Mouse (Mus musculus): ENCODE data around the gene Scin.
A peak's percentile ranks its signal among the peaks of the same experiment; 100 is the strongest.

The Scin gene

DNA sequence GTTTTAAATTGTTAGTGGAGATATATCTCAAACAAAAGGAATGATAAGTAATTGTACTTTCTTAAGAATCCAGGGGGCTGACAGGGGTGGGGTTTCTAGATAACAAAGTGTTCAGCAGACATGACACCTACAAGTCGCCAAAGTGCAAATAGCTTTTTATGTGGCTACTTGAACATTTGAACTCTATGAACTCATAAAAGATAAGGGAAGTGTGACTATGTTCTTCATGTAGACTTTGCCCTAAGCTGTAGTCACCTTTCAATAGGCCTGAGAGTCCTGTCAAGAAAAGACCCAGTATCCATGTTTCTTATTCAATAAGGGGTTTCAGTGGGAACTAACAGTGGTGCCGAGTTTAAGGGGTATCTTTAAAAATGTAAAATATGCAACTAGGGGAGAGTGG is 110.1 kb downstream of the Scin start:
- DNase-seq, result no peak

DNA sequence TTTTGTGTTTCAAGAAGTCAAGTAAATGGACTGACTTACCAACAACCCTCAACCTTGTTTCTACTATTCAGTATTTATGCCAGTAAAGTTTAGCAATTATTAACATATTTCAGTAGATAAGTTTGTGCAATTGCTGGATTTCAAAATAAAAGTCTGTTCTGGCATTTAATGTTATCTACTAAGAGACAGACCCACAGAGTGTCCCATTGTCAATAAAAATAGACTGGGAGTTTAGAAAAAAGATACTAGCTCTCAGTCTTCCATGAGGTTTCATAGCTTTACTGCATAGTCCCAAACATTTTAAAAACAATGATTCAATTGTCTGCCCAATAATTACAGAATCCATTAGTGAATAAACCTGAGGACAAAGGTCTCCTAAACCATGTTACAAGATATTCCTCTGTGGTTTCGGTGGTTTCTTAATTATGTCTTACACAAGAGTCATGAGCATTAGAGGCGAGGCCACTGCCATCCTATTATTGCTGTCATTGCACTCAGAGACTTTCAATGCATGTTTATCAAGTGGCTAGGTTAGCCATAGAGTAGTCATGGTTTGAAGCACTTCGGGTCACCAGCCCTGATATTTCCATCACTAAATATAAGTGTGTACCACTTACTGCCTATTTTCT is 110.9 kb downstream of the Scin start:
- DNase-seq, result no peak

DNA sequence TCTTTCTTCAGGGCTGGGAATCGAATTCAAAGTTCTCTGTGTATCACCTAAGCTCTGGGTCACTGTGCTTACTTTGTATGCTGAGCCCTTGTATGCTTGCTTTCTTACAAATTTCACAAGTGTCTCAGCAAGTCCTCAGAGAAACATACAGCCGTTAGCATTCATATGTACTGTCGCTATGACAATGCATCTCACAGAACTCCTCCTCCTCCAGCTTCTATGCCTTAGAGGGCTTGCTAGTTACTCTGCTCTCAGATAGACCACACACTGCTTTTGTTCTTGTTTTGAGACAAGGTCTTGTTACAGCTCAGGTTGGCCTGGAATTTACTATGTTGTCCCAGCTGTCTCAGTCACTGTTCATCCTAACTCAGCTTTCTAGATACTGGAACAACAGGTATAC is 111.7 kb downstream of the Scin start:
- no peak for DNase-seq

DNA sequence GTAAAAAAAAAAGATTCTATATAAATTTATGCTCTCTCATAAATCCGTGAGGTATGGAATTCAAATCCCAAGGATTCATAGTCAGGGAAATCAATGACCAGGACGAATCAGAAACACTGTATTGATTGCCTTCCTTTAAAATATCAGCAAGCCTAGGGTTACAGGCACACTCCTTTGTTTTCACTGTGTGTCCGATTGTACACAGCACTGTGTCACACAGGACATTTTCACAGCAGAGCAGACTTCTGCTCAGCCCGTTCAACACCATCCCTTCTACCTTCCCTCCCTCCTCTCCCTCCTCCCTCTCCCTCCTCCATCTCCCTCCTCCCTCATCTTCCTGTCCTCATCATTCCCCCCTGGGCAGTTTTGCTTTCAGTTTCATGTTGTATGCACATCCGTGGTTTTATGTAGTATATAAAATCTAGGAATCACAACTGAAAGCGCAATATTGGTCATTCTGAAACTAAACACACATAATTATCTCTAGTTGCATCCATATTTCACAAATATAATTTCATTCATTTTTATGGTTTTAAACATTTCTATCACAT is 116.0 kb downstream of the Scin start:
- DNase-seq, result no peak

DNA sequence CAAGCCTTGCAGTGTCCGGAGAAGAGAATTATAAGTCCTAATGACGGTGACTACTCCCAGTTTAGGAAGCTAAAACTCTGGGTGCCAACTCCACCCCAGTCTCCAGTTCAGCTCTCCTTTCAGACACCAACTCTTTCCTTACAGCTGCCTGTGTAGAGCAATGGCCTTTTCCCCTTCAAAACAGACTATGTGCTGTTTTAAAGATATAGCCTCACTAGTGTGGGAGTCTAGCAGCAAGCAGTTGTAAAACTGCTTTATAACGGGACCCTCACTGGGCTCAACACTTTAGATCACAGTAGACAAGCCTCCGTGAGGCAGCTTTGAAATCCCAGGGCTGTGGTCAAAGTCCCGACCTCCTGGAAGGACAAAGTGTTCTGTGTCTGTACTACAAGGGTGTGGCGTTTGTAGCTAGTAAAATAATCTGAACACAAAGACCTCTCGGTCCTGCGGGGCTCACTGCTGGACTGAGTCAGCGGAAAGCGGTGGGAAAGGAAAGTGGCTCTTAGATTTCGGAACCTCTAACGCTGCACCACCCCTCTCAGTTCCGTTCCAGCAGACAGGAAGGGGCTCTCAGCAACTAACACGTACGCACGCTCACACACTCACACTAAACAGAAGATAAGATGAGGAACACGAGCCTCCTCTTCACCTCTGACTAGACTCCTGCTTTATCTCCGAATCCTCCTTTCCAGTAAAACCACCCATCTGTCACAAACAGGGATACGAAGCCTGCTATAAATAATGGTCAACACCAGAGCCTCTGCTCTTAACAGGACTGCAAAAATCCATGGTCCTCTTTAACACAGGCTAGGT is 117.2 kb downstream of the Scin start:
- peak; percentile 75 to 84 for DNase-seq

DNA sequence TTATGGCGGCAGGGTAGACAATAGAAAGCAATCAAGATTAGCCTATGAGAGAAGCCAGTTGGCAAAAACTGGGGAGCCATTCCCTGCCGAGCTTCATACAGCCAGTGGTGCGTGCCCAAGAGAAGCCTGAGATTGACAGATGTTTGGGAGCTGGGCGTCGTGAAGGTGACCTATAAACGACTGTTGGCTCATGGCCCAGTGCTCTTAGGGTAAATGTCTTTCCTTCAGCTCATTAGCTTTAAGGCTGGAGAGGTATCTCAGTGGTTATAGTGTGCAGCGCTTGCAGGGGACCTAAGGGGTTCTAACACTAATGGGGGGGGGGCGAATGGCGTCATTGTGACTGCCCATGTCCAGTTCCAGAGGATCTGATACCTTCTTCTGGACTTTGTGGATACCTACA is 118.0 kb downstream of the Scin start:
- peak; percentile 21 to 24 for DNase-seq

DNA sequence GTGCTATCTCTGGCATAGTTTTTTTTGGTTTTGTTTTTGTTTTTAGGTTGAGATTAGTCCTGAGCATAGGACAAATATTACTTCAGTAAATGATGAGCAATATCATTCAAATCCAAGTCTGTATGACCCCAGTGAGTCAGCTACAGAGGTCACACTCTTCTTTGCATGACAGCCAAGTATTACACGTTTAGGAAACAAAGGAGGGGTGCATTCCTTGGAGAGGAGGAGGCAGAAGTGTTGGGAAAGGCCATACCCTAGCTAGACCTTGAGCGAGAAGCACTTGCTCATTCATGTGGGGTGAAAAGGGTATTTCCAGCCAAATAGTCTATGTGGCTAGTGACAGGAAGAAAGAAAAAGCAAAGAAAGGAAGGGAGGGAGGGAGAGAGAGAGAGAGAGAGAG is 124.2 kb downstream of the Scin start:
- DNase-seq, result no peak
